In genomic region chr10:95279459-95279858, GRCm38 (mm10) we compare ENCODE assay signal across 21 mouse cellular contexts. TPM values are rescaled to one million over a fixed set of nuclear protein-coding genes. Genes with fewer than 3 reads are reported as not detected.
DNase-seq lines count a peak whose midpoint lies in the region; ATAC-seq and TF ChIP-seq lines count a peak whose summit lies in the region.
"Had no signal": no experiment of that assay in that cellular context is flagged by ENCODE, and none has a peak within 500 bp of the region (broad histone marks: within the 10 kb centered on the region; RNA-seq: fewer than 3 reads in every experiment).

No protein-coding gene starts in this region.

- 74% methylated on average over 1 of the region's 1 CpGs for WGBS in lung, postnatal 0 days
- 96% methylated on average over 1 of the region's 1 CpGs for WGBS in lung, adult 2 months
- 100% methylated on average over 1 of the region's 1 CpGs for WGBS in macrophage (ENCODE audit: missing documents)
- 97% methylated on average over 1 of the region's 1 CpGs for WGBS in small intestine, adult 2 months

- no peaks in the 10 kb centered on the region for H3K36me3 ChIP-seq in lung, postnatal 0 days (ENCODE audit: insufficient read depth, low read length)
- H3K36me3 ChIP-seq in macrophage (ENCODE audit: inconsistent target): no peaks in the 10 kb centered on the region
- H3K36me3 ChIP-seq in small intestine, adult 2 months (ENCODE audit: control insufficient read depth, insufficient read depth, low read length): no peaks in the 10 kb centered on the region
- H3K36me3 ChIP-seq: forebrain, embryonic 10.5 days; hindbrain, embryonic 10.5 days; hindbrain, embryonic 13.5 days had no signal

- H3K4me2 ChIP-seq in lung, postnatal 0 days (replicated peaks; ENCODE audit: low read depth, low read length): no peak overlapping the region
- H3K4me2 ChIP-seq: forebrain, embryonic 13.5 days; heart, embryonic 11.5 days; hindbrain, embryonic 13.5 days had no signal

- H3K4me3 ChIP-seq in lung, postnatal 0 days (ENCODE audit: low read depth, low read length): no peak overlapping the region
- no peak overlapping the region for H3K4me3 ChIP-seq in lung, adult 2 months (replicated peaks; ENCODE audit: extremely low read depth, low read depth, low read length)
- H3K4me3 ChIP-seq in macrophage (ENCODE audit: inconsistent target): no peak overlapping the region
- no peak overlapping the region for H3K4me3 ChIP-seq in small intestine, adult 2 months (ENCODE audit: low read depth, low read length)
- H3K4me3 ChIP-seq: forebrain, embryonic 10.5 days; forebrain, embryonic 13.5 days; gastrocnemius, adult 2 months; hindbrain, embryonic 10.5 days; hindbrain, embryonic 13.5 days had no signal

- H3K9me3 ChIP-seq in lung, postnatal 0 days (ENCODE audit: low read length): no peaks in the 10 kb centered on the region
- H3K9me3 ChIP-seq: forebrain, embryonic 10.5 days; forebrain, embryonic 13.5 days; hindbrain, embryonic 10.5 days; hindbrain, embryonic 13.5 days had no signal

- H3K27ac ChIP-seq in lung, postnatal 0 days (ENCODE audit: low read length): no peak overlapping the region
- peak overlapping the region; percentile 38 for H3K27ac ChIP-seq in macrophage
- H3K27ac ChIP-seq in small intestine, adult 2 months (ENCODE audit: insufficient read depth, low read depth, low read length): 0 out of 2 replicates have a peak overlapping the region, but pooled peaks have one; percentile 27
- H3K27ac ChIP-seq: forebrain, embryonic 10.5 days; forebrain, embryonic 13.5 days; gastrocnemius, adult 2 months; hindbrain, embryonic 10.5 days; hindbrain, embryonic 13.5 days had no signal

- TF ChIP-seq EP300 in lung, postnatal 0 days (IDR thresholded peaks at IDR 0.05): no peak

- no peaks in the 10 kb centered on the region; the same call in 1 of the 2 replicates for H3K4me1 ChIP-seq in lung, postnatal 0 days (ENCODE audit: insufficient read depth, low read depth, low read length)
- no peaks in the 10 kb centered on the region for H3K4me1 ChIP-seq in lung, adult 2 months (ENCODE audit: control insufficient read depth, insufficient read depth, low read length)
- H3K4me1 ChIP-seq in small intestine, adult 2 months (ENCODE audit: control insufficient read depth, insufficient read depth, insufficient read length, low read length): peaks cover 9% of the 10 kb centered on the region; the same call in 1 of the 2 replicates
- H3K4me1 ChIP-seq: forebrain, embryonic 13.5 days; hindbrain, embryonic 10.5 days; hindbrain, embryonic 13.5 days had no signal

- 0 out of 2 replicates have a peak, but pooled peaks have one; percentile 9 for ATAC-seq in lung, postnatal 0 days
- peak; percentile 55 for ATAC-seq in granulocyte monocyte progenitor cell, adult 5-6 weeks (replicated peaks; ENCODE audit: poor library complexity, severe bottlenecking)
- ATAC-seq: CD4-positive, CD25-positive, alpha-beta regulatory T cell, adult 4 months; forebrain, embryonic 13.5 days; forebrain, postnatal 0 days; hindbrain, embryonic 16.5 days had no signal

- H3K79me2 ChIP-seq in macrophage (ENCODE audit: inconsistent target): no peaks in the 10 kb centered on the region

- peak; percentile 36 for DNase-seq in lung, postnatal 0 days (ENCODE audit: low spot score)
- no peak for DNase-seq in lung, adult 2 months
- DNase-seq in cerebellum, postnatal 36 days: no peak
- DNase-seq: adrenal gland, adult 2 months; adrenal gland, postnatal 25 days; cerebellum, adult 11-12 months; cerebellum, adult 8-10 months; cerebellum, postnatal 10 days; forebrain, postnatal 0 days; gastrocnemius, adult 2 months; gastrocnemius, postnatal 14 days had no signal

- no peak for TF ChIP-seq CTCF in lung, postnatal 0 days (IDR thresholded peaks at IDR 0.05)
- no peak for TF ChIP-seq CTCF in lung, adult 2 months (IDR thresholded peaks at IDR 0.05; ENCODE audit: insufficient read depth, low read length)
- TF ChIP-seq CTCF in small intestine, adult 2 months (IDR thresholded peaks at IDR 0.05; ENCODE audit: extremely low read depth, insufficient read length, insufficient replicate concordance, low read depth, low read length): no peak

- TF ChIP-seq POLR2A in lung, adult 2 months (IDR thresholded peaks at IDR 0.05; ENCODE audit: borderline replicate concordance, extremely low read depth, low read depth, low read length): no peak
- TF ChIP-seq POLR2A in small intestine, adult 2 months (IDR thresholded peaks at IDR 0.05; ENCODE audit: low read depth, low read length): no peak

- H3K9ac ChIP-seq in lung, postnatal 0 days (replicated peaks; ENCODE audit: low read depth): no peak overlapping the region
- H3K9ac ChIP-seq: forebrain, embryonic 13.5 days; forebrain, postnatal 0 days; hindbrain, embryonic 13.5 days had no signal

- no peaks in the 10 kb centered on the region for H3K27me3 ChIP-seq in lung, postnatal 0 days (replicated peaks; ENCODE audit: insufficient read depth, low read length)
- no peaks in the 10 kb centered on the region for H3K27me3 ChIP-seq in small intestine, adult 2 months (ENCODE audit: control insufficient read depth, insufficient read depth, low read length)
- H3K27me3 ChIP-seq: forebrain, embryonic 13.5 days; hindbrain, embryonic 13.5 days had no signal

RNA-seq across cellular contexts. Expression of gene Cradd, which starts 44.5 kb away (rescaled TPM):
- 11.9 and 15.4 TPM in 2 replicates for polyA plus RNA-seq in lung, postnatal 0 days (2015; fragmentation: Nextera tagmentation; extraction: Ambion mirVana)
- polyA plus RNA-seq in lung, adult 2 months (2012; rRNA removed): 21.0 and 21.8 TPM in 2 replicates
- 15.0 and 15.5 TPM in 2 replicates for total RNA-seq in granulocyte monocyte progenitor cell, adult 5-6 weeks (2014; fragmentation: Nextera tagmentation)
- total RNA-seq in granulocyte monocyte progenitor cell, adult 5-6 weeks (2017): 3.3 and 5.3 TPM in 2 replicates
- 10 to 100 TPM in 17 of 26 experiments, 1 to 10 TPM in 9; 1.3 to 21.7 (median 15.0) TPM for total RNA-seq in macrophage (2018; cell fraction: chromatin; rRNA removed)
- total RNA-seq in macrophage (2018; cell fraction: cytosol; rRNA removed): 10 to 100 TPM in 1 of 26 experiments, 1 to 10 TPM in 25; 5.2 to 10.7 (median 8.5) TPM
- total RNA-seq in macrophage (2018; cell fraction: nucleus; rRNA removed): 10 to 100 TPM in 12 of 26 experiments, 1 to 10 TPM in 14; 3.6 to 20.0 (median 9.3) TPM
- 8.7 to 11.3 TPM (median 9.2 TPM) in 3 replicates for polyA plus RNA-seq in macrophage (2018)
- polyA plus RNA-seq in small intestine, adult 2 months (2012; rRNA removed): 9.3 and 16.7 TPM in 2 replicates
